Mouse (Mus musculus) adrenal gland, postnatal 36 days (tissue): ENCODE measurements around the gene Cdca7l. TPM values are rescaled to one million over a fixed set of nuclear protein-coding genes. Genes with fewer than 3 reads are reported as not detected.
"Not testable (repeated sequence)": the region's sequence is repeated elsewhere in the genome, so short reads cannot be mapped to it uniquely, and the experiment has no call there.

Experiments used
- DNase-seq, 2 experiments: peaks; one replicate each; pipeline ENCODE4 v3.0.0; 2021; ENCODE audit warnings: mixed read lengths in 1 of 2
- total RNA-seq, 2 experiments: library from RNA; stranded (reverse); gene quantifications; 2 replicates each; pipeline ENCODE4 v1.2.3; 2021

Gene Cdca7l
- total RNA-seq, 2 experiments from 2014 or later, result 2.7 to 5.1 TPM

DNA sequence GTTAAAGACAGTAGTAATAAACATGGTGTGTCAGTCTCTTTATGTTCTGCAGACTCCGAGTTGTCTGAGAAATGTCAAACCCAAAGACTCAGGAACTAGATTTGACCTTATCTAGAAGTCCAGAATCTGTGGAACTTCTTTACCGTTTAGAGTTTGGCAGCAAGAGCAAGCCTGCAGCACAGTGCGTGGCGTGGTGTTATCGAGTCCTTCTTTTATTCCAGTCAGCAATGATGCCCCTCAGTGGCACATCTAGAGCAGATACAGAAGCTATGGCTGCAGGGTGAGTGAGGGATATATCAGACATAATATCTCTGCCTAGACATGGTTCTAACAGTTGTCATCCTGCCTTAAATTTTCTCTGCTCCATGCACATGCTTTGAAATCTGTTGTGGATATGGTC, 58.6 kb downstream of the Cdca7l start:
- no peak for DNase-seq

DNA sequence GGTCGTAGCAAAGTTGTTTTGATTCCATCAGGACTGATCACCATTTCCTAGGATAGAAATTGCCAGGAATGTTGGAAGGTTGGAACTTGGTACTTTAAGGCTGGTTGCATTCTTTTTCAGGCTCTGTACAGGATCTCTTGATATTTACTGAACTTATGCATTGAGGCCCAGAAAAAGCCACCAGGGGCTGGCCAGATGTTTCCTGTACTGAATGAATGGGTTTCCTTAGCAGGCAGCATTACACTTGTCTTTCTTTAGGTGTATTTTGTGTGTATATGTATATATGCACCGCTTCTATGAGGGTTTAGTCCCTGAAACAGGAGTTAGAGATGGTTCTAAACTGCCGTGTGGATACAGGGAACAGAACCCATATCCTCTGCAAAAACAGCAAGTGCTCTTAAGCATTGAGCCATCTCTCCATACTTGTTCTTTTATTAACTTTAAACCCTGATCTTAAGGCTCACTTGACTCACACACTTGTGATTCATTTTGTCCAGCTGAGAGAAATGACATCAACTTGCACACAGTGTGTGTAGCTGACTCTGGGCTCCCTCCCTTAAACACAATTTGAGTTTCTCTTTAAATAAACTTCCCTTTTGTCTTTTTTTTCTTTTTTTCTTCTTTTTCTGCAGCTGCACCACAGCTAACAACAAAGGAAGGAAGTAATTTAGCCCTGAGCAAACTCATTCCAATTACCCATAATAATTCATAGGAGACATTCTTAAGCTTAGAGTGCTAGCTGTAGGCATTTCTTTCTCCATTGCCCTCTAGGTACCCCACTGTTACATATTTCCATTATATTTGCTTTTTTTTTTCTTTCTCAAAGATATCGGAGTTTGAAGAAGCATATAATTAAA, 63.8 kb downstream of the Cdca7l start:
- no peak for DNase-seq

DNA sequence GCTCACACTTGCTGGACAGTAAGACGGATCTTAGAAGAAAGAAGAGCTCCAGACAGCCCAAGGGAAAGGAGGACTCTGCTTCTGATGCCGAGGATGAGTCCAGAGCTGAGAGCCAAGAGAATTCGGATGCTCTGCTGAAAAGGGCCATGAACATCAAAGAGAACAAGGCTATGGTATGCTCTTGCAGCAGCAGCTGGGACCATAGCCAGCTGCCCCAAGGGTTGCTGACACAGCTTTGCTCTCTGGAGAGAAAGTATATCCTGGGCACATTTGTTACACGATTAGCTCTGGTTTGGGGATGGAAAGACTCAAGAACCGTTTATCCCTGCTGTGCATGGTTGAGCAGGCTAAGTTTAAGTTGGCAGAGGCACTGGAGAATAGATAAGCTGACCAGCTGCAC, 68.2 kb downstream of the Cdca7l start:
- DNase-seq, result peak in 1 of 2 experiments; percentile 5

DNA sequence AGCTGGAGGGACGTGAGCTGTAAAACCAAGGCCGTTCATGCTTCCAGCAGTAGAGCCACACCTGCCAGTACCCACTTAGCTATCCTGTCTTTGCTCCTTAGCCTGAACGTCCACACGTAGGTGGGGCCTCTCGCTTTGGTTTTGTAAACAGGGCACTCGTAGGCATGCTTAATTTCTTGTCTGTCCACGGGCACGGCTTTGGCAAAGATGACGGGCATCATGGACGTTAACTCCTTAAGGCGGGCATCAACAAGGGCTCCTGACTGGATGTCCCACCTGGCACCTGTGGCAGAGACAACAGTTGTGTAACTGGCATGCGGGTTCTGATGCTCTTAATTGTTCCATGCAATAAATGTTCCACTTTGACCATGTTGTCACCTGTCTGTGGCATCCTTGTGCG, 74.3 kb downstream of the Cdca7l start:
- DNase-seq, result no peak

DNA sequence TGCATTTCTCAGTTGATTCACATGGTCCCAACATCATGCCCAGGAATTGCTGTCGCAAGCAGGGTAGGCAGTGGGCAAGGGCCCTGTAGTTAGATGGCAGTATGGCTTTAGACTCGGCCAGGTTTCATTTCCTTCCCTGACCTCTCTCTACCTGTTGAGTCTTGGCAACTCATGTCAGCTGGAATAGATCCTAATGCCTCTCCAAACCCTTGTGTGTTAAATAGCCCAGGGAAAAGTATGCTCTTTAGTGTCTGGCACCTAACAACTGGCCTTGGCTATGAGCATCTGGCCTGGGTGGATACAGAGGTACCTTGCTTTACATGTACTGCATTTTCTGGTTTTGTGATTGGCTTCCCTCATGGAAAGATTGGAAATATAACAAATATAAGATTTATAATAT, 80.5 kb downstream of the Cdca7l start:
- no peak for DNase-seq

DNA sequence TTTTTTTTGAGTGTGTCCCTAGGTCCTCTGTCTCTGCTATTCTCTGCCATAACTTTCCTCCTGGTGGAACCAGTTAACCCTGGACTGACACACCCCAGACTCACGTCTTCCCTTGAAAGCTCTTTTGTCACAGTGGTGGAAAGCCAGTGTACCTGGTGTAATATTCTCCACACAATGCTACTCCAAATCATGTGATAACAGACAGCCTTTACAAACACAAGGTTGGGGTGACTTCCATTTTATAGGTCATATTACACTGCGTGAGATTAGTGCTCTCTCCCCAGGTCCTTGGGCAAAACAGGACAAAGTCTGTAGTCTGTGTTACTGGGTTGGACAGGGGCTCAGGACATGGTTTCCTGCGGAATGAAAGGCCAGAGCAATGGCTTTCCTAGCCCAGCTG, 83.3 kb downstream of the Cdca7l start:
- no peak for DNase-seq

DNA sequence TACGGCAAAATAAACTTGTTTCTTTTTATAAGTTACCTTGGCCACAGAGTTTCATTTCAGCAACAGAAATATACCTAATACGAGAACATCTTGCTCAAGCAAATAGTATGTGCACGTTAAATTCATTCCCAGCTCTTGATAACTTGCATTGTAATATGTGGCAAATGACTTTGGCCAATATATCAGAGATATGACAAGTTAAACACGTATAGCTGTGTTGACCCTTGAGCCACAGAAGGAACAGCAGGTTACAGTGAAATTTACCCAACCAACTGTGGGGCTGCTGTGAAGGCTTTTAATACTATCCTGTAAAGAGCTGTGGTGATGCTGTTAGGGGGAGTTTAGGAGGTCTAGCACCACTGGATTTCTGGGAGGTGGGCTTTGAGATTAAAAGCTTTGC, 96.7 kb downstream of the Cdca7l start:
- DNase-seq, result not testable (repeated sequence)

DNA sequence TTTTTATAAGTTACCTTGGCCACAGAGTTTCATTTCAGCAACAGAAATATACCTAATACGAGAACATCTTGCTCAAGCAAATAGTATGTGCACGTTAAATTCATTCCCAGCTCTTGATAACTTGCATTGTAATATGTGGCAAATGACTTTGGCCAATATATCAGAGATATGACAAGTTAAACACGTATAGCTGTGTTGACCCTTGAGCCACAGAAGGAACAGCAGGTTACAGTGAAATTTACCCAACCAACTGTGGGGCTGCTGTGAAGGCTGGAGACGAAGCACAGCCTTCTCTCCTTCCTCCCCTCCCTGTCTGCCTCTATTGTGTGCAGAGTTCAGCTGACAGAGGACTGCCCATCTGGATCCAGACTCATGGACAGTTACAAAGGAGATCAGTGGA, 97.3 kb downstream of the Cdca7l start:
- DNase-seq, result not testable (repeated sequence)

DNA sequence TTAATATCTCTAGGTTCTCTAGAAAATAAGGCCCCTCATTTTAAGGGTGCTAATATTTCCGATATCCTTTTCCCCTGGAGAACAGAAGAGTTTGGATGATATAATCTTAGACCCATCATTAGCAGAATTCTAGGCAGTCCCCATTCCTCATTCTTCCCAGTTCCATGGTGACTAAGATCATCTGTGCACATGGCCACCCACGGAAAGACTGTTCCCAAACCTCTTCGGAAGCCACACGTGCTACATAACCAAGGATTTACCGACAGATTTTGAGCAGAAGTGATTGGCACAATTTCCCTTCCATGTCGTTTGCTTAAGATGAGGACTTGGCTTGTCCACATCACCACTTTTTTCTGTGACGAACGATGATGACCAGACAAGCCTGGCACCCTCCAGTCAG, 99.6 kb downstream of the Cdca7l start:
- no peak for DNase-seq

DNA sequence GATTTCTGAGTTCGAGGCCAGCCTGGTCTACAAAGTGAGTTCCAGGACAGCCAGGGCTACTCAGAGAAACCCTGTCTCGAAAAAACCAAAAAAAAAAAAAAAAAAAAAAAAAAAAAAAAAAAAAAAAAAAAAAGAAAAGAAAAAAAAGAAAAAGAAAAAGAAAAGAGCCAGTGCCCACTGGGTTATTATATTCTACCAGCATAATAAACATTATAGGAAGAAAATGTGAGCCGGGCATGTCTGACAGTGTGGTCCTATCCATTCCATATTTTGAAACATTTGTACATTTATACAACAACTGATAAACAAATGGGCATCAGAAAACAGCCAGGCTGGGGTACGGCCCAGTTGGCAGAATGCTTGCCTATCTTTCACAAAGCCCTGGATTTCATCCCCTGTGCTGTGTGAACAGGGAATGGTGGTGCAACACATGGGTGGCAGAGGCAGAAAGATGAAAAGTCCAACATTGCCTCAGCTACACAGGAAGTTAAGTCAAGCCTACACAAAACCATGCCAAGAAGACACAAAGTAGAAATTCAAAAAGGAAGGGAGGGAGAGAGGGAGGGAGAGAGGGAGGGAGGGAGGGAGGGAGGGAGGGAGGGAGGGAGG, 101.2 kb downstream of the Cdca7l start:
- DNase-seq, result not testable (repeated sequence)

DNA sequence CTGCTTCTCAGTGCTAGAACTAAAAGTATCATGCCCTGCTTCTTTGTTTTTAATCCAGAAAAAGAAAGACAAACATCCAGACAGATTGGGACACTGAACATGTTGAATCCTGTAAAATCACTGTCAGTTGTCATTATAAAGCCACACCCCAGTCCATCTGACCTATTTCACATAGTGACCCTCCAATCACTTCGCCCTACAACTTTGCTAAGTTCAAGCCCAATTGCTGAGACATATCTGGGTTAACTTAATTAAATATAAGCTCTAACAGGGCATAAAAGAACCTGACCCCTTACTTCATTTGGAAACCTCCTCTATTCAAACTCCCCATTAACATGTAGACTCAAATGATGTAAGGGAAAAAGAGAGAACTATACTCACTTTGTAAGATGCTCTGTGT, 107.3 kb downstream of the Cdca7l start:
- DNase-seq, result no peak

DNA sequence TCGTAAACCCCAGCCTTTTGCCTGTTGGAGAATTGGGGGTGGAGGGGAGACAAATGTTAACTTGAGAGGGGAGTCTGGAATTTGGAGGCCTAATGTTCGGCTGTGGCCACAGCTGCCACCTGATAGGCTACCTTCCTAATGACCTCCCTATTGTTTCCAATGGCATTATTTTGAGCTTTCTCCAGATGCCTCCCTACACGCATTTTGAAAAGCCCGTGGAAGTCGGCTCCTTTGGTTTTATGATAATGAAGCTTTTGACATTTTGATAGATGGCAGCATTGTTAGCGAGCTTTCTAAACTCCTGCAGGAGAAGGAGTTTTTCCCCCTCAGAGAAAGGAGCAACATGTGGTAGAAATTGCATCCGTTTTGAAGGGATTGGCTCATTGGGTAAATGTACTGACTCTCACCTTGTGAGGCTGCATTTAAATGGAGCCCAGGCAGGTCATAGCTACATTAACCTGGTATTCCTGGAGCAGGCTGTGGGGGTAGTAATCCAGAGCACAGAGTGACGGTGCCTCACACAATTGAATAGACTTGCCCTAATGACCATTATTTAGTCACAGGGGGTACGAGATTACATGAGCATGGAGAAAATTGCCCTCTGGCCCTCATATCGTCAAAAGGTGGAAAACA, 110.6 kb downstream of the Cdca7l start:
- DNase-seq, result no peak

DNA sequence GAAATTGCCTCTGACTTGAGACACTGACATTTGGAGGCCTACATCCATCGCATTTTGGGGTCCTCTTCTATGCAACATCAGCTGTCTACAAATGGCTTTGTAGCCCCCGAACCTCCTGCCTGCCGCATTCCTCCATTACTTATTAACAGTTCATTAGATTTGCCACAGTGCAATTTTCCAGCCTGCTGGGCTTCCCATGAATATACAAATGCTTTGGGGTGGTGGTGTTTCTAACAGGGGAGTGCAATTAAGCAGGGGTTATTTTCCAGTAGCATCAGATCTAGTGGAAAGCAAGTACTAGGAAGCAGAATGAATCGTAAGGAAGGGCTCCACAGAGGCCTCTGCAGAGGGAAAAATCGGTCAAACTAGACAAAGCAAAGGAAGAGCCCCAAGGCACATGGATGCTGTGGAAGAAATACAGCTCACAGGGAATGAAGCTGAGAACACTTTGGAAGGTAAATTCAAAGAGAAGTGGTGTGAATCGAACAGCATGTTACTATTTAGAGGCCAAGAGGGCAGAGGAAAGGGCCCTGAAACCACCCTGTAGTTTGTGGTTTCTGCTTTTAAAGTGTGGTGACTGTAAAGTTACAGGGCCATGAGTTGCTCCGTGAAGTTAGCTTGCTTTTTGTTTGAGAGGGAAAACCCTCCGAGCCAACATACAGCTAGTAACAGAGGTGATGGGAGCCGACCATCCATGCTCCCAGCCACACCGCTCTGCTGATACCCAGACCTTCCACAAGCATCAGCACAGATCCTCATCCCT, 111.9 kb downstream of the Cdca7l start:
- no peak for DNase-seq
